Mouse (Mus musculus) central nervous system, embryonic 11.5 days (tissue): ENCODE measurements around the gene Kif1bp. TPM values are rescaled to one million over a fixed set of nuclear protein-coding genes. Genes with fewer than 3 reads are reported as not detected.

Source experiments
- polyA plus RNA-seq: library from polyadenylated mRNA; depleted of rRNA; stranded (reverse); fragments of >200 nt; gene quantifications from 2 replicates; pipeline ENCODE4 v1.2.3, GENCODE M21; 2012; rRNA removed

Gene Kif1bp
- polyA plus RNA-seq, result 42.7 and 42.9 TPM in 2 replicates

DNA sequence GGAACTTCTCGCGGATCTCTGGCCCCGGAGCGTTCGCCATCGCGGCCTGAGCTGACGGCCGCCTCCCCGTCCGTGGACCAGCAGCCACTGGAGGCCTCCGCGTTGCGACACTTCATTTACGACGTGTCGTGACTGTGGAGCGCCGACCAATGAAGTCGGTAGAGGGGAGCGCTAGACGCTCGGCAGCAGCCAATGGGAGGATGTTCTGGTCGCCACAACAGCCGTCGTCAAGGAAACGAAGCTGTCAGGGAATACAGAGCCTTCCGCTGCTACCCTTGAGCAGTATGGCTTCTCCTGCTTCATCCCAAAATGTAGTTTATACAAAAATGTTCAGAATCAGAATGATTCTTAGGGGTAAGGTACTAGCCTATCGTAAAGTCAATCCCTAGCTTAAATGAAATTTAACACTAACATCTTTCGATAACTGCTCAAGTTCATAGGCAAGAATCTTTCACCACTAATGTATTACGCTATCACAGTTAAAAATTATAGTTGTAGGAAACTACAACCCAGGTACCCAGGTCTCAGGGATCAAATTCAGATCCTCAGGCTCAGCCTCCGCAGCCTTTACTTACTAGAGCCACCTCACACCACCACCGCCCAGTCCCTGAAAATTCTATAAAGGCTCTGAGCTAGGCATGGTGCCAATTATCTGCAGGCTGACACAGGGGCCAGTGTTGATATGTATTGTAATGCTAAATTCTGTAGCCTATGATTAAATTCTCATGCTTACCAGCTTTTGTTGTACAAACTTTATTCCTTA, at the start of gene Kif1bp:
TSS of gene Kif1bp (minus strand) at position 120 of the 763 bp plus-strand sequence.

GRCm38 (mm10) chr10:62602177-62603040, 24.2 kb upstream of the Kif1bp start, which contains the start of gene Ddx21:
Gene Ddx21, minus strand, starts transcription at chr10:62602281.

GRCm38 (mm10) chr10:62527351-62527750, 50.9 kb downstream of the Kif1bp start, which contains the start of gene Srgn:
Gene Srgn, minus strand, starts transcription at chr10:62527451.

Other genes starting within 250 kb of the Kif1bp start
- 32.4 and 32.5 TPM in 2 replicates for gene Hk1, start 198.5 kb downstream of the Kif1bp start, polyA plus RNA-seq
- 0.92 and 1.0 TPM in 2 replicates for gene Hkdc1, start 156.0 kb downstream of the Kif1bp start, polyA plus RNA-seq
- 0.55 and 0.61 TPM in 2 replicates for gene 4930507D05Rik, start 129.0 kb downstream of the Kif1bp start, polyA plus RNA-seq
- 28.9 and 34.1 TPM in 2 replicates for gene Supv3l1, start 128.7 kb downstream of the Kif1bp start, polyA plus RNA-seq
- 34.9 and 35.5 TPM in 2 replicates for gene Vps26a, start 91.7 kb downstream of the Kif1bp start, polyA plus RNA-seq
- 3.8 and 3.9 TPM in 2 replicates for gene Srgn, start 51.0 kb downstream of the Kif1bp start, polyA plus RNA-seq
- gene Ddx21, start 23.8 kb upstream of the Kif1bp start, polyA plus RNA-seq, result 57.9 and 77.6 TPM in 2 replicates
- gene Ddx50, start 72.8 kb upstream of the Kif1bp start, polyA plus RNA-seq, result 117 and 242 TPM in 2 replicates
- gene Stox1, start 147.7 kb upstream of the Kif1bp start, polyA plus RNA-seq, result 1.4 and 2.1 TPM in 2 replicates
- gene Ccar1, start 213.8 kb upstream of the Kif1bp start, polyA plus RNA-seq, result 124 and 153 TPM in 2 replicates